Mouse (Mus musculus): ENCODE measurements around the gene Gnaq. TPM values are rescaled to one million over a fixed set of nuclear protein-coding genes. Genes with fewer than 3 reads are reported as not detected.
A peak's percentile ranks its signal among the peaks of the same experiment; 100 is the strongest.

The Gnaq gene
- polyA plus RNA-seq, 1 experiment from 2014 or later = 59.0 TPM

DNA sequence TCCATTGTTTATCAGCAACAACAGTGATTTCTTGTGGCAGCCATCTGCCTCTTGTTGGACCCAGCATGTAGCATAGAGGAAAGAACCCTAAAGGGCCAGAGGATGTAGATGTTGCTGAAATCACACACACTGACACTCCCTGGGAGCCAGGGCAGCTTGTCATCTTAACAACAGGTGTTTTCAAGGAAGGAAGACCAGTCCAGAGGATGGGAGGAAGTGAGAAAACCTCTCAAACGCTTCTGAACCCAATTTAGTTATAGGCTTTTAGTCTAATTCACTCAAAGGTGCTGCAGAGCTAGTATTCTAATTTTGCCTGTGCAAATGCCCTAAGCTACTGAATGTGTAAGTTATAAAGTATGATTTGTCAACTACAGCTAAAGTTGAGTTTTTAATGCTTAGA, 99.0 kb downstream of the Gnaq start:
- no peaks in the 10 kb centered on the region for H3K27me3 ChIP-seq (ENCODE audit: control insufficient read depth, insufficient read depth, low read length)
- H3K27ac ChIP-seq (ENCODE audit: low read depth, low read length) = no peak overlapping the region
- H3K9me3 ChIP-seq (ENCODE audit: control insufficient read depth, low read length) = no peaks in the 10 kb centered on the region
- no peak overlapping the region for H3K9ac ChIP-seq (replicated peaks; ENCODE audit: low read depth, low read length)
- no peaks in the 10 kb centered on the region for H3K36me3 ChIP-seq (ENCODE audit: control insufficient read depth, insufficient read depth, low read length)
- ATAC-seq (ENCODE audit: low read depth) = no peak
- no peak overlapping the region for H3K4me3 ChIP-seq (ENCODE audit: low read depth, low read length)
- 88% methylated on average over 1 of the region's 1 CpGs for WGBS
- H3K4me1 ChIP-seq (ENCODE audit: control insufficient read depth, insufficient read depth, low read length) = no peaks in the 10 kb centered on the region
- H3K4me2 ChIP-seq (ENCODE audit: low read depth, low read length) = no peak overlapping the region

DNA sequence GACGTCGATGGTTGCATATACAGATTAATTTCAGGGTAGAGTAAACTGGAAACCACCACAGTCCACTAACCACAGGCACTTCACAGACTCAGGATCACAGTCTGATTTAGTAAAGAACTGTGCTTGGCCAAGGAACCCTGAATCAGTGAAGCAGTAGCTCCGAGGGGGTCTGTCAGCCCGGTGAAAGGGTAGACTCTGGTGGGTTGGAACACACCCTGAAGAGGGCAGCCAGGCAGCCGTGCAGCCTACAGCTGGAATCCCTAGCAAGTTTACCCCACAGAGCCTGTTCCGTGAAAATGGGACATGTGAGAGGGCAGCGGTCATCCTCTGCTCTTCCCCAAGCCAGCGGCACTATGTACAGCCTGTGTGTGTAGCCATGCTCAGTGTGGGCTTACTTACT, 103.0 kb downstream of the Gnaq start:
- H3K4me2 ChIP-seq (ENCODE audit: low read depth, low read length) = no peak overlapping the region
- no peaks in the 10 kb centered on the region for H3K27me3 ChIP-seq (ENCODE audit: control insufficient read depth, insufficient read depth, low read length)
- no peak overlapping the region for H3K27ac ChIP-seq (ENCODE audit: low read depth, low read length)
- WGBS = 90% methylated on average over 8 of the region's 8 CpGs
- peaks cover 31% of the 10 kb centered on the region for H3K4me1 ChIP-seq (ENCODE audit: control insufficient read depth, insufficient read depth, low read length)
- H3K4me3 ChIP-seq (ENCODE audit: low read depth, low read length) = no peak overlapping the region
- no peaks in the 10 kb centered on the region for H3K36me3 ChIP-seq (ENCODE audit: control insufficient read depth, insufficient read depth, low read length)
- no peak for ATAC-seq (ENCODE audit: low read depth)
- H3K9me3 ChIP-seq (ENCODE audit: control insufficient read depth, low read length) = no peaks in the 10 kb centered on the region
- H3K9ac ChIP-seq (replicated peaks; ENCODE audit: low read depth, low read length) = no peak overlapping the region

- Histone ChIP-seq H3K36me3 (ENCODE audit: control insufficient read depth, insufficient read depth, low read length) (no peaks in the 10 kb centered on the region), H3K4me3 (ENCODE audit: low read depth, low read length) (no peak overlapping the region), H3K9ac (replicated peaks; ENCODE audit: low read depth, low read length) (no peak overlapping the region), H3K27me3 (ENCODE audit: control insufficient read depth, insufficient read depth, low read length) (no peaks in the 10 kb centered on the region), H3K4me1 (ENCODE audit: control insufficient read depth, insufficient read depth, low read length) (peaks cover 32% of the 10 kb centered on the region), H3K9me3 (ENCODE audit: control insufficient read depth, low read length) (no peaks in the 10 kb centered on the region), H3K27ac (ENCODE audit: low read depth, low read length) (no peak overlapping the region), H3K4me2 (ENCODE audit: low read depth, low read length) (no peak overlapping the region)
- WGBS = 94% methylated on average over 1 of the region's 1 CpGs
- ATAC-seq (ENCODE audit: low read depth) = no peak
Observed at GRCm38 (mm10) chr19:16237034-16237433, 104.4 kb downstream of the Gnaq start.

DNA sequence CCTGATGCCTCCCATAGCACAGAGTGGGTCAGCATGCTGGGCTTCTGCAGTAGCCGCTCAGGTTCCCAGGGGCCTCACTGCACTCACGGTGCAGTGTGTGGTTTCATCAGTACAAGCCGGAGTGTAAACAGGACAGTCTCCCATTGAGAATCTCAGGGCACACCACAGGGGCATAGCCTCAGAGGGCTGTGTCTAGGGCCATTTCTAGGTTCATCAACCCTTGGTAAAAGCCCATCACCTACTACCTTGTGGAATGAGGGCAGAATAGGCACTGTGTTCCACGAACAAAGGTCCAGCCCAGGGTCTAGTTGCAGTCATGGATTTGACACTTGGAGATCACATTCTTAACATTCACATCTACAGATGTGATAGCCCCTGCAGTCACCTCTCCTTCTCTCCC, 105.4 kb downstream of the Gnaq start:
- no peaks in the 10 kb centered on the region for H3K9me3 ChIP-seq (ENCODE audit: control insufficient read depth, low read length)
- H3K36me3 ChIP-seq (ENCODE audit: control insufficient read depth, insufficient read depth, low read length) = no peaks in the 10 kb centered on the region
- H3K27ac ChIP-seq (ENCODE audit: low read depth, low read length) = peak overlapping the region; percentile 52; the same call in 1 of the 2 replicates
- peaks cover 40% of the 10 kb centered on the region for H3K4me1 ChIP-seq (ENCODE audit: control insufficient read depth, insufficient read depth, low read length)
- WGBS = 52% methylated on average over 4 of the region's 4 CpGs
- H3K4me2 ChIP-seq (ENCODE audit: low read depth, low read length) = no peak overlapping the region
- ATAC-seq (ENCODE audit: low read depth) = peak; percentile 25; the same call in 1 of the 2 replicates
- H3K27me3 ChIP-seq (ENCODE audit: control insufficient read depth, insufficient read depth, low read length) = no peaks in the 10 kb centered on the region
- H3K9ac ChIP-seq (replicated peaks; ENCODE audit: low read depth, low read length) = no peak overlapping the region
- no peak overlapping the region for H3K4me3 ChIP-seq (ENCODE audit: low read depth, low read length)

- Histone ChIP-seq H3K4me2 (ENCODE audit: low read depth, low read length) (no peak overlapping the region), H3K36me3 (ENCODE audit: control insufficient read depth, insufficient read depth, low read length) (no peaks in the 10 kb centered on the region), H3K4me1 (ENCODE audit: control insufficient read depth, insufficient read depth, low read length) (peaks cover 42% of the 10 kb centered on the region), H3K9me3 (ENCODE audit: control insufficient read depth, low read length) (no peaks in the 10 kb centered on the region), H3K4me3 (ENCODE audit: low read depth, low read length) (no peak overlapping the region), H3K27me3 (ENCODE audit: control insufficient read depth, insufficient read depth, low read length) (no peaks in the 10 kb centered on the region), H3K9ac (replicated peaks; ENCODE audit: low read depth, low read length) (no peak overlapping the region), H3K27ac (ENCODE audit: low read depth, low read length) (peak overlapping the region; percentile 52; the same call in 1 of the 2 replicates)
- 18% methylated on average over 2 of the region's 2 CpGs for WGBS
- ATAC-seq (ENCODE audit: low read depth) = peak; percentile 15; the same call in 1 of the 2 replicates
Observed at GRCm38 (mm10) chr19:16238512-16238911, 105.9 kb downstream of the Gnaq start.

GRCm38 (mm10) chr19:16242708-16243107, 110.1 kb downstream of the Gnaq start:
- peaks cover 39% of the 10 kb centered on the region for H3K4me1 ChIP-seq (ENCODE audit: control insufficient read depth, insufficient read depth, low read length)

DNA sequence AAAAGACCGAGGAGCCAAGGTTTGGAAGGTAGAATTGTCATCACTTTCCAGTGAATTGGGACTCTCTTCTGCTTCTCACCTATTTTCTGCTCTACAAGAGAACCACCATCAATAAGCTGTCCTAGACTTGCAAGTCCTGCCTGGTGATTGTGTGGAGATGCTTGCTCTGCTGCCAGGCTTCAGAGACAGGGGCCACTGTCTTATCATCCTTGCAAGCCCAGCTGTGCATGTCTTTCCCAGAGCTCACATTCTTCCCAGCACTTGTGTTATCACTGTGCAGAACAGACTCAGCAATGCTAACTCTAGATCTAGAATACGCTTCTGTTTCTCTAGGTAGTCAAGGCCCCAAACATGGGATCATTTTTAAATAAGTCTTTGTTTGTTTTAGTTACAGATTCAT, 116.4 kb downstream of the Gnaq start:
- Histone ChIP-seq H3K9me3 (ENCODE audit: control insufficient read depth, low read length) (no peaks in the 10 kb centered on the region), H3K4me1 (ENCODE audit: control insufficient read depth, insufficient read depth, low read length) (peaks cover 12% of the 10 kb centered on the region; the same call in 1 of the 2 replicates), H3K4me3 (ENCODE audit: low read depth, low read length) (no peak overlapping the region), H3K9ac (replicated peaks; ENCODE audit: low read depth, low read length) (no peak overlapping the region), H3K27ac (ENCODE audit: low read depth, low read length) (no peak overlapping the region), H3K4me2 (ENCODE audit: low read depth, low read length) (no peak overlapping the region), H3K36me3 (ENCODE audit: control insufficient read depth, insufficient read depth, low read length) (no peaks in the 10 kb centered on the region), H3K27me3 (ENCODE audit: control insufficient read depth, insufficient read depth, low read length) (no peaks in the 10 kb centered on the region)
- no peak for ATAC-seq (ENCODE audit: low read depth)
- WGBS = 96% methylated on average over 2 of the region's 2 CpGs

More at GRCm38 (mm10) chr19:16242708-16243107, 110.1 kb downstream of the Gnaq start:
- ATAC-seq (ENCODE audit: low read depth) = no peak
- H3K4me2 ChIP-seq (ENCODE audit: low read depth, low read length) = no peak overlapping the region
- 71% methylated on average over 3 of the region's 3 CpGs for WGBS
- no peak overlapping the region for H3K9ac ChIP-seq (replicated peaks; ENCODE audit: low read depth, low read length)
- H3K27ac ChIP-seq (ENCODE audit: low read depth, low read length) = no peak overlapping the region
- no peaks in the 10 kb centered on the region for H3K36me3 ChIP-seq (ENCODE audit: control insufficient read depth, insufficient read depth, low read length)
- H3K9me3 ChIP-seq (ENCODE audit: control insufficient read depth, low read length) = no peaks in the 10 kb centered on the region
- no peak overlapping the region for H3K4me3 ChIP-seq (ENCODE audit: low read depth, low read length)
- H3K27me3 ChIP-seq (ENCODE audit: control insufficient read depth, insufficient read depth, low read length) = no peaks in the 10 kb centered on the region

GRCm38 (mm10) chr19:16250921-16251320, 118.3 kb downstream of the Gnaq start:
- H3K4me1 ChIP-seq (ENCODE audit: control insufficient read depth, insufficient read depth, low read length) = peaks cover 12% of the 10 kb centered on the region; the same call in 1 of the 2 replicates
- no peak overlapping the region for H3K4me2 ChIP-seq (ENCODE audit: low read depth, low read length)
- no peak overlapping the region for H3K4me3 ChIP-seq (ENCODE audit: low read depth, low read length)
- H3K27ac ChIP-seq (ENCODE audit: low read depth, low read length) = no peak overlapping the region; the same call in 1 of the 2 replicates
- WGBS = 39% methylated on average over 3 of the region's 3 CpGs
- no peaks in the 10 kb centered on the region for H3K9me3 ChIP-seq (ENCODE audit: control insufficient read depth, low read length)
- no peaks in the 10 kb centered on the region for H3K27me3 ChIP-seq (ENCODE audit: control insufficient read depth, insufficient read depth, low read length)
- ATAC-seq (ENCODE audit: low read depth) = no peak
- H3K9ac ChIP-seq (replicated peaks; ENCODE audit: low read depth, low read length) = no peak overlapping the region
- no peaks in the 10 kb centered on the region for H3K36me3 ChIP-seq (ENCODE audit: control insufficient read depth, insufficient read depth, low read length)

DNA sequence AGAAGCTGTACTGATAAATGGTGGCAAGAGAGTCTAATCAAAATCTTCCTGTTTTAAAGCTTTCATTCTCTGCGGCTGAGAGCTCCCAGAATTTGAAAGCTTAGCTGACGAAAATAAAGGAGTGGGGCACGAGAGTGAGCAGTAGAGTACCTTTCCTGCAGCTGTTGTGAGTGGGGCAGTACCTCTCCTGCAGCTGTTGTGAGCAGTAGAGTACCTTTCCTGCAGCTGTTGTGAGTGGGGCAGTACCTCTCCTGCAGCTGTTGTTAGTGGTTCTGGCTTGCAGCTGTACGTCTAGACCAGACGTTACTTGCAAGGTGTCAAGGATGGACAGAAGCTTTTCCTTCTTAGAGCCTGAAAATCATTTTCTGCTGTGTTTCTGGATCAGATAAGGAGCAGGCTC, 119.2 kb downstream of the Gnaq start:
- no peak overlapping the region for H3K4me3 ChIP-seq (ENCODE audit: low read depth, low read length)
- no peak overlapping the region for H3K27ac ChIP-seq (ENCODE audit: low read depth, low read length)
- peaks cover 12% of the 10 kb centered on the region; the same call in 1 of the 2 replicates for H3K4me1 ChIP-seq (ENCODE audit: control insufficient read depth, insufficient read depth, low read length)
- no peaks in the 10 kb centered on the region for H3K27me3 ChIP-seq (ENCODE audit: control insufficient read depth, insufficient read depth, low read length)
- no peaks in the 10 kb centered on the region for H3K9me3 ChIP-seq (ENCODE audit: control insufficient read depth, low read length)
- 69% methylated on average over 5 of the region's 5 CpGs for whole genome bisulfite sequencing
- no peaks in the 10 kb centered on the region for H3K36me3 ChIP-seq (ENCODE audit: control insufficient read depth, insufficient read depth, low read length)
- ATAC-seq (ENCODE audit: low read depth) = no peak
- H3K4me2 ChIP-seq (ENCODE audit: low read depth, low read length) = no peak overlapping the region
- no peak overlapping the region for H3K9ac ChIP-seq (replicated peaks; ENCODE audit: low read depth, low read length)

Data from neural tube, embryonic 14.5 days (tissue).